Mouse (Mus musculus) kidney, adult 2 months (tissue): ENCODE measurements around the gene Plcl1. TPM values are rescaled to one million over a fixed set of nuclear protein-coding genes. Genes with fewer than 3 reads are reported as not detected.
A peak's percentile ranks its signal among the peaks of the same experiment; 100 is the strongest.

Experiments used
- DNase-seq: peaks from one replicate; pipeline ENCODE4 v3.0.0; 2021
- H3K27ac ChIP-seq: fragments of 200-500 bp; 2 replicates; pipeline ENCODE4 v1.5.1; 2012; ENCODE audit warnings: low read depth, low read length, control low read depth, inconsistent platforms; ENCODE audit not compliant: insufficient read depth
- H3K27me3 ChIP-seq: fragments of 200-500 bp; replicated peaks from 2 replicates; pipeline ENCODE4 v1.6.1; 2012; ENCODE audit warnings: mild to moderate bottlenecking, moderate library complexity, low read length, inconsistent platforms; ENCODE audit not compliant: control insufficient read depth, insufficient read depth
- H3K36me3 ChIP-seq: fragments of 200-500 bp; 2 replicates; pipeline ENCODE4 v1.6.1; 2012; ENCODE audit warnings: mild to moderate bottlenecking, moderate library complexity, low read length, inconsistent platforms; ENCODE audit not compliant: control insufficient read depth, insufficient read depth
- H3K4me1 ChIP-seq: fragments of 200-500 bp; 2 replicates; pipeline ENCODE4 v1.6.1; 2011; ENCODE audit warnings: low read length; ENCODE audit not compliant: control insufficient read depth, insufficient read depth
- H3K4me3 ChIP-seq: fragments of 200-500 bp; 2 replicates; pipeline ENCODE4 v1.5.1; 2011; ENCODE audit warnings: mild to moderate bottlenecking, low read depth, low read length, control low read depth; ENCODE audit not compliant: insufficient read depth
- CTCF ChIP-seq: fragments of 200-500 bp; conservative IDR thresholded peaks from 2 replicates; pipeline ENCODE4 v1.5.1; 2011; ENCODE audit warnings: low read depth, mild to moderate bottlenecking, control low read depth, low read length, moderate library complexity, mixed read lengths; ENCODE audit not compliant: insufficient read depth, insufficient read length
- POLR2A ChIP-seq: fragments of 200-500 bp; IDR thresholded peaks from one replicate; pipeline ENCODE4 v1.6.1; 2011; ENCODE audit warnings: low read depth, low read length, control low read depth
- WGBS: fragments of 180-500 bp; shearing (Covaris S2); methylation state at CpG from one replicate; pipeline ENCODE4 v1.1.7; 2018; 5-methylcytosine and 5-hydroxymethylcytosine counted together
- polyA plus RNA-seq: library from polyadenylated mRNA; depleted of rRNA; stranded (reverse); fragments of >200 nt; gene quantifications from 2 replicates; pipeline ENCODE4 v1.2.3, GENCODE M21; 2012; rRNA removed

Gene Plcl1
- 4.2 and 4.5 TPM in 2 replicates for polyA plus RNA-seq

GRCm38 (mm10) chr1:55405272-55406022 is at the start of gene Plcl1:
Gene Plcl1 (plus strand): TSS chr1:55405921.
- Histone ChIP-seq H3K27ac (peak within 1 kb of the TSS; percentile 28; the same call in 1 of the 2 replicates), H3K27me3 (no peaks in the 10 kb centered on the region), H3K4me1 (0 out of 2 replicates have a peak, but pooled peaks cover 3% of the 10 kb centered on the region), H3K36me3 (no peaks in the 10 kb centered on the region), H3K4me3 (peak within 1 kb of the TSS; percentile 75)
- TF ChIP-seq POLR2A (peak; percentile 31), CTCF (no peak)
- DNase-seq, result peak; percentile 99
- 2% methylated on average over 51 of the region's 51 CpGs for WGBS

GRCm38 (mm10) chr1:55362634-55363033 is 43.1 kb upstream of the Plcl1 start:
- Histone ChIP-seq H3K4me3 (no peak overlapping the region), H3K27me3 (no peaks in the 10 kb centered on the region), H3K4me1 (no peaks in the 10 kb centered on the region), H3K27ac (no peak overlapping the region), H3K36me3 (no peaks in the 10 kb centered on the region)
- DNase-seq, result no peak
- no peak for TF ChIP-seq POLR2A
- TF ChIP-seq CTCF, result no peak
- 51% methylated on average over 49 of the region's 49 CpGs for WGBS

DNA sequence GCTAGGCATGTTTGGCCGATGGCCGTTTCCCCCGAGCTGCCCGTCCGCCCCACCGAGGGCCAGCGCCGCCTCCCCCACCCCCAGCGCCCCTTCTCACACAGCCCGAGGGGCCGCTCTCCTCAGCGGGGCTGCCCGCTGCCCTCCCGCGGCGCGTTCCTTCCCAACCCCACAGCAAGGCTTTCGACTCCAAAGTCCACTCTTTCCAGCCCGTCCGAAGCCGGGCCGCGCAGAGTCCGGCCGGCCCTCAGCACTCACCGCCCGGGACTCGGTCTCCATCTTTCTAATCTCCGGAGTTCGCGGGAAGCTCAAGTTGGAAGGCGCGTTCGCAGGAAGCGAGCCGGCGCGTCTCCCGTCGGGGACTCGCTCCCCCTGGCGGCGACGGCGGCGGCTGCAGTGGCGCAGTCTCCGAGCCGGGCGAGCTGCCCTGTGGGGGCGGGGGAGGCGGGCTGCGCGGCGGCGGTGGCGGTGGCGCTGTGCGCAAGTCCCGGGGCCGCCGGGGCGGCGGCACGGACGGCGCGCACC is 42.6 kb upstream of the Plcl1 start, which contains the start of gene Boll:
TSS of gene Boll (minus strand) at position 426 of the 522 bp plus-strand sequence.
- Histone ChIP-seq H3K27me3 (no peaks in the 10 kb centered on the region), H3K36me3 (no peaks in the 10 kb centered on the region), H3K27ac (no peak within 1 kb of the TSS), H3K4me1 (no peaks in the 10 kb centered on the region), H3K4me3 (peak within 1 kb of the TSS; percentile 50)
- no peak for TF ChIP-seq POLR2A
- TF ChIP-seq CTCF, result peak; percentile 53
- peak; percentile 73 for DNase-seq
- 14% methylated on average over 68 of the region's 68 CpGs for WGBS

DNA sequence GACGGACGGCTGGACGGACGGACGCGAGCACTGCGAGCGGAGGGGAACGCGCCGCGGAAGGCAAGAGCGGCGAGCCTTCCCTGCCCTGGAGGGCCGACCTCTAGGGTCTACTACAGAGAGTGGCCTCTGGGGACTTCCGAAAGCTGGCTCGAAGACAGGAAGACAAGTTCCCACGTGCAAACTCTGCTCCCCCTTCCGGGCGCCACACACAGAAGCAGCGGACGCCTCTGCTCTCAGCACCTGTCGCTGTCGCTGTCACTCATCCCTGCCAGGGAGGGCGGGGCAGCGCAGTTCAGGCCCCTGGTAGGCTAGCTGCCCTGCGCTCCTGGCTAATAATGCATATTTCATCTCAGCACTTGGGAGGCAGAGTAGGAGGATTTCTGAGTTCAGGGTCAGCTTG is 42.1 kb upstream of the Plcl1 start:
- TF ChIP-seq CTCF (no peak), POLR2A (no peak)
- Histone ChIP-seq H3K36me3 (no peaks in the 10 kb centered on the region), H3K27ac (no peak overlapping the region), H3K4me3 (peak overlapping the region; percentile 50), H3K27me3 (no peaks in the 10 kb centered on the region), H3K4me1 (no peaks in the 10 kb centered on the region)
- peak; percentile 67 for DNase-seq
- WGBS, result 1% methylated on average over 27 of the region's 27 CpGs

DNA sequence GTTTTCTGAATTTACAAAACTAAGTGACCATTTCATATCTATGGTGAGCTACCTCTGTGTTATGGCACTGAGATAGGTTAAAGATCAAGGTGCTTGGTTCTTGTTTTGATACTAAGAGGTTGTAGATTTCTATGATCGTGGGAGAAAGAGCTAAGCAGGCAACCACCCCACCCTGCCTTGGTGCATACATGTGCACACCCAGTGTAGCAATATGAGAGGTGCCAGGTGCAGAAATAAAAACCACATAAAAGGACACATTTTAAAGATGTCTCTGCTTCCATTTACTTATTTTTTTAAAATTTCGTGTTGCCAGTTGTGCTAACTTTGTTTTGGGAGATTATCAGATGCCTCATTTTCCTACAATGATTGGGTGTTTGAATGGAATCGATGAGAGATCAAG is 33.1 kb upstream of the Plcl1 start:
- no peak for DNase-seq
- Histone ChIP-seq H3K36me3 (no peaks in the 10 kb centered on the region), H3K4me3 (no peak overlapping the region), H3K4me1 (no peaks in the 10 kb centered on the region), H3K27ac (no peak overlapping the region), H3K27me3 (no peaks in the 10 kb centered on the region)
- no peak for TF ChIP-seq POLR2A
- WGBS, result 86% methylated on average over 3 of the region's 3 CpGs

GRCm38 (mm10) chr1:55380527-55380926 is 25.2 kb upstream of the Plcl1 start:
- no peak for DNase-seq
- Histone ChIP-seq H3K27ac (no peak overlapping the region), H3K27me3 (no peaks in the 10 kb centered on the region), H3K4me1 (no peaks in the 10 kb centered on the region), H3K36me3 (no peaks in the 10 kb centered on the region), H3K4me3 (no peak overlapping the region)
- WGBS, result 76% methylated on average over 2 of the region's 2 CpGs
- TF ChIP-seq CTCF, result no peak
- no peak for TF ChIP-seq POLR2A

- Histone ChIP-seq H3K27ac (no peak overlapping the region), H3K4me1 (no peaks in the 10 kb centered on the region), H3K27me3 (no peaks in the 10 kb centered on the region), H3K36me3 (no peaks in the 10 kb centered on the region), H3K4me3 (no peak overlapping the region)
- WGBS, result 22% methylated on average over 9 of the region's 9 CpGs
- peak; percentile 79 for DNase-seq
- no peak for TF ChIP-seq POLR2A
- TF ChIP-seq CTCF, result peak; percentile 93
These were observed 22.5 kb upstream of the Plcl1 start for GRCm38 (mm10) chr1:55383114-55383773.
